Mouse (Mus musculus) MEL (cell line): Measurements from ENCODE around the gene Aox4.

Experiments used
- CHD1 ChIP-seq: IDR thresholded peaks from 2 replicates; pipeline ENCODE4 v1.6.1; 2012; ENCODE audit warnings: low read depth, mild to moderate bottlenecking, inconsistent platforms, low read length, improper control_type of control experiment
- CTCF ChIP-seq, 3 experiments: IDR thresholded peaks in 2 of 3; conservative IDR thresholded peaks in 1 of 3; 2 replicates each; pipeline ENCODE4 v1.5.1; 2011 to 2012; ENCODE audit warnings: low read length in 3 of 3, low read depth in 2 of 3, mild to moderate bottlenecking in 2 of 3, improper control_type of control experiment in 1 of 3, inconsistent platforms in 1 of 3, mixed read lengths in 1 of 3, moderate library complexity in 1 of 3; ENCODE audit not compliant: control insufficient read depth in 1 of 3, insufficient read depth in 1 of 3, poor library complexity in 1 of 3, severe bottlenecking in 1 of 3
- EP300 ChIP-seq, 2 experiments: IDR thresholded peaks; 2 replicates each; pipeline ENCODE4 v1.6.1; 2011; ENCODE audit warnings: improper control_type of control experiment in 2 of 2, low read length in 2 of 2, low read depth in 1 of 2, mild to moderate bottlenecking in 1 of 2
- ETS1 ChIP-seq: IDR thresholded peaks from 2 replicates; pipeline ENCODE4 v1.6.1; 2012; ENCODE audit warnings: low read depth, mild to moderate bottlenecking, inconsistent platforms, low read length, improper control_type of control experiment, moderate library complexity
- MAX ChIP-seq: IDR thresholded peaks from 2 replicates; pipeline ENCODE4 v1.6.1; 2011; ENCODE audit warnings: low read length, improper control_type of control experiment
- POLR2A ChIP-seq, 2 experiments: IDR thresholded peaks; 2 replicates each; pipeline ENCODE4 v1.6.1; 2011 to 2012; ENCODE audit warnings: low read length in 2 of 2, mild to moderate bottlenecking in 2 of 2, control low read depth in 1 of 2, improper control_type of control experiment in 1 of 2, low read depth in 1 of 2, moderate library complexity in 1 of 2; ENCODE audit not compliant: control insufficient read depth in 1 of 2, insufficient read depth in 1 of 2, poor library complexity in 1 of 2
- SIN3A ChIP-seq: IDR thresholded peaks from 2 replicates; pipeline ENCODE4 v1.6.1; 2012; ENCODE audit warnings: low read length, improper control_type of control experiment, inconsistent platforms

DNA sequence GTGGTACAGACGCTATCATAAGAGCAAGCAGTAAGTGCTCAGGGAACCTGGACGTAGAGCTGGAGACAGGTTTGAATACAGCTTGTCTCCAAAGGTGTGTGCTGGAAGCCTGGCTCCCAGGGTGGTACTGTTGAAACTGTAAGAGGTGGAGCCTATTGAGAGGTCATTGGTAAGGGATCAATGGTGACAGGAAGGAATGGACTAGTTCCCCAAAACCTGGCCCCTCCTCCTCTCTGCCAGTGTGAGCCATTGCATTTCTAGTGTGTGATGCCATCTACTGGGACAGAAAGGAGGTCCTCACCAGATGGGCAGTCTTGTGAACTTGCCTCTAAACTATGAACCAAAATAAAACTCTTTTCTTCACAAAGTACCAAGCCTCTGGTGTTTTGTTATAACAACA, 58.0 kb downstream of the Aox4 start:
- TF ChIP-seq POLR2A (IDR thresholded peaks at IDR 0.05; ENCODE audit: control insufficient read depth in 1 of 2, insufficient read depth in 1 of 2, low read depth in 1 of 2, low read length in 2 of 2, poor library complexity in 1 of 2) = no peak
- no peak for TF ChIP-seq CTCF (IDR thresholded peaks at IDR 0.05 in 2 of 3, conservative IDR thresholded peaks at IDR 0.05 in 1 of 3; ENCODE audit: control insufficient read depth in 1 of 3, insufficient read depth in 1 of 3, low read depth in 2 of 3, low read length in 3 of 3, poor library complexity in 1 of 3, severe bottlenecking in 1 of 3)
- TF ChIP-seq SIN3A = no peak
- no peak for TF ChIP-seq ETS1
- no peak for TF ChIP-seq MAX
- TF ChIP-seq EP300 (IDR thresholded peaks at IDR 0.05; ENCODE audit: low read depth in 1 of 2, low read length in 2 of 2) = no peak
- no peak for TF ChIP-seq CHD1
